Mouse (Mus musculus) neural tube, embryonic 12.5 days (tissue): ENCODE results near the gene Ankib1. TPM values are rescaled to one million over a fixed set of nuclear protein-coding genes. Genes with fewer than 3 reads are reported as not detected.

Source experiments
- microRNA-seq: library from miRNA; unstranded; fragments of <30 nt; microRNA quantifications from one replicate; pipeline ENCODE4, GENCODE M21; 2017
- polyA plus RNA-seq: library from polyadenylated mRNA; unstranded; fragments of >200 nt; fragmentation: Nextera tagmentation; extraction: Ambion mirVana; gene quantifications from 2 replicates; pipeline ENCODE4 v1.2.1, GENCODE M21; 2016

The Ankib1 gene
- polyA plus RNA-seq, 1 experiment from 2014 or later = 21.7 TPM

Small RNA genes lying within 50 kb of the gene (microRNA-seq; reads per million reads assigned to microRNA genes)
- gene Gm22926 (not detected), gene Gm26238 (not detected)

Other genes starting within 250 kb of the Ankib1 start
- gene 1700109H08Rik, start 231.4 kb downstream of the Ankib1 start, polyA plus RNA-seq = 3.7 and 4.1 TPM in 2 replicates
- gene Pex1, start 206.9 kb downstream of the Ankib1 start, polyA plus RNA-seq = 20.6 and 22.4 TPM in 2 replicates
- 12.6 and 15.1 TPM in 2 replicates for gene Rbm48, start 206.3 kb downstream of the Ankib1 start, polyA plus RNA-seq
- gene Tmbim7, start 151.7 kb downstream of the Ankib1 start, polyA plus RNA-seq = not detected in 2 replicates
- 72.0 and 74.6 TPM in 2 replicates for gene Gatad1, start 145.7 kb downstream of the Ankib1 start, polyA plus RNA-seq
- gene Krit1, start 259 bp upstream of the Ankib1 start, polyA plus RNA-seq = 69.4 and 73.5 TPM in 2 replicates
- 0.09 and 0.19 TPM in 2 replicates for gene Lrrd1, start 42.2 kb upstream of the Ankib1 start, polyA plus RNA-seq
- 7.9 and 9.7 TPM in 2 replicates for gene Mterf1a, start 91.0 kb upstream of the Ankib1 start, polyA plus RNA-seq
- gene Akap9, start 125.1 kb upstream of the Ankib1 start, polyA plus RNA-seq = 280 and 299 TPM in 2 replicates